Mouse (Mus musculus) forebrain, embryonic 13.5 days (tissue): Measurements from ENCODE around the gene Cpd. TPM values are rescaled to one million over a fixed set of nuclear protein-coding genes. Genes with fewer than 3 reads are reported as not detected.

ENCODE experiments used
- ATAC-seq: fragments of 200-750 bp; cut with Nextera tagmentation; 2 replicates; pipeline ENCODE4 v1.8.0; 2017
- H3K27ac ChIP-seq: fragments of 300-500 bp; sonication (generic); 2 replicates; pipeline ENCODE4 v1.5.1; 2015; ENCODE audit warnings: inconsistent platforms, mild to moderate bottlenecking, moderate library complexity
- H3K27me3 ChIP-seq: fragments of 300-500 bp; sonication (generic); 2 replicates; pipeline ENCODE4 v1.6.1; 2015; ENCODE audit warnings: mild to moderate bottlenecking, inconsistent platforms
- H3K36me3 ChIP-seq: fragments of 300-500 bp; sonication (generic); 2 replicates; pipeline ENCODE4 v1.6.1; 2015; ENCODE audit warnings: mild to moderate bottlenecking, inconsistent platforms; ENCODE audit not compliant: poor library complexity, severe bottlenecking
- H3K4me1 ChIP-seq: fragments of 300-500 bp; sonication (generic); 2 replicates; pipeline ENCODE4 v1.6.1; 2015; ENCODE audit warnings: inconsistent platforms
- H3K4me2 ChIP-seq: fragments of 300-500 bp; sonication (generic); 2 replicates; pipeline ENCODE4 v1.6.1; 2015; ENCODE audit warnings: inconsistent platforms, mild to moderate bottlenecking, moderate library complexity
- H3K4me3 ChIP-seq: fragments of 300-500 bp; sonication (generic); 2 replicates; pipeline ENCODE4 v1.5.1; 2015; ENCODE audit warnings: mild to moderate bottlenecking, inconsistent platforms
- H3K9ac ChIP-seq: fragments of 300-500 bp; sonication (generic); 2 replicates; pipeline ENCODE4 v1.6.1; 2015; ENCODE audit warnings: mild to moderate bottlenecking, inconsistent platforms
- H3K9me3 ChIP-seq: fragments of 300-500 bp; sonication (generic); replicated peaks from 2 replicates; pipeline ENCODE4 v1.6.1; 2016; ENCODE audit warnings: inconsistent platforms
- WGBS: fragments of 180-500 bp; shearing (Covaris S2); methylation state at CpG from one replicate; pipeline ENCODE4 v1.1.7; 2015; 5-methylcytosine and 5-hydroxymethylcytosine counted together
- polyA plus RNA-seq: library from polyadenylated mRNA; unstranded; fragments of >200 nt; fragmentation: Nextera tagmentation; extraction: Ambion mirVana; gene quantifications from 2 replicates; pipeline ENCODE4 v1.2.1, GENCODE M21; 2015

The Cpd gene
- polyA plus RNA-seq, 1 experiment from 2014 or later = 5.1 TPM

- Histone ChIP-seq H3K4me3 (no peak overlapping the region), H3K9me3 (no peaks in the 10 kb centered on the region), H3K27me3 (no peaks in the 10 kb centered on the region), H3K4me2 (no peak overlapping the region), H3K4me1 (0 out of 2 replicates have a peak, but pooled peaks cover 3% of the 10 kb centered on the region), H3K9ac (no peak overlapping the region), H3K27ac (no peak overlapping the region), H3K36me3 (peaks cover 77% of the 10 kb centered on the region)
- WGBS = 86% methylated on average over 3 of the region's 3 CpGs
- ATAC-seq = no peak
Observed at GRCm38 (mm10) chr11:76730650-76731049, 116.2 kb downstream of the Cpd start.

Other genes with a start within 250 kb of the Cpd start
- gene Abr, start 224.7 kb downstream of the Cpd start, polyA plus RNA-seq = 70.2 and 75.8 TPM in 2 replicates
- 0.14 and 0.19 TPM in 2 replicates for gene Bhlha9, start 174.5 kb downstream of the Cpd start, polyA plus RNA-seq
- 0.06 TPM in 1 of 2 replicates, not detected in the other for gene Trarg1, start 167.2 kb downstream of the Cpd start, polyA plus RNA-seq
- gene Gosr1, start 83.4 kb downstream of the Cpd start, polyA plus RNA-seq = 22.8 and 23.9 TPM in 2 replicates
- gene Tmigd1, start 55.1 kb upstream of the Cpd start, polyA plus RNA-seq = 0.12 TPM in 1 of 2 replicates, not detected in the other
- gene Blmh, start 77.8 kb upstream of the Cpd start, polyA plus RNA-seq = 151 and 152 TPM in 2 replicates
- 0.14 and 0.44 TPM in 2 replicates for gene Slc6a4, start 151.6 kb upstream of the Cpd start, polyA plus RNA-seq
- 72.5 and 77.9 TPM in 2 replicates for gene Nsrp1, start 231.4 kb upstream of the Cpd start, polyA plus RNA-seq